Mouse (Mus musculus) heart, embryonic 13.5 days (tissue): ENCODE data around the gene Pigz. TPM values are rescaled to one million over a fixed set of nuclear protein-coding genes. Genes with fewer than 3 reads are reported as not detected.

Experiments used
- ATAC-seq: fragments of 200-750 bp; cut with Nextera tagmentation; 2 replicates; pipeline ENCODE4 v1.8.0; 2017; ENCODE audit warnings: moderate TSS enrichment; ENCODE audit not compliant: insufficient number of reproducible peaks, low FRiP score, low TSS enrichment; ENCODE audit errors: extremely low read depth
- H3K27ac ChIP-seq: fragments of 300-500 bp; sonication (generic); replicated peaks from 2 replicates; pipeline ENCODE4 v1.5.1; 2015; ENCODE audit warnings: moderate library complexity, mild to moderate bottlenecking, inconsistent platforms
- H3K27me3 ChIP-seq: fragments of 300-500 bp; sonication (generic); replicated peaks from 2 replicates; pipeline ENCODE4 v1.6.1; 2015; ENCODE audit warnings: mild to moderate bottlenecking, inconsistent platforms
- H3K36me3 ChIP-seq: fragments of 300-500 bp; sonication (generic); 2 replicates; pipeline ENCODE4 v1.6.1; 2015; ENCODE audit warnings: mild to moderate bottlenecking, inconsistent platforms
- H3K4me1 ChIP-seq: fragments of 300-500 bp; sonication (generic); 2 replicates; pipeline ENCODE4 v1.6.1; 2015; ENCODE audit warnings: inconsistent platforms
- H3K4me2 ChIP-seq: fragments of 300-500 bp; sonication (generic); 2 replicates; pipeline ENCODE4 v1.6.1; 2015; ENCODE audit warnings: inconsistent platforms, mild to moderate bottlenecking, moderate library complexity
- H3K4me3 ChIP-seq: fragments of 300-500 bp; sonication (generic); 2 replicates; pipeline ENCODE4 v1.5.1; 2015; ENCODE audit warnings: moderate library complexity, mild to moderate bottlenecking, inconsistent platforms
- H3K9ac ChIP-seq: fragments of 300-500 bp; sonication (generic); 2 replicates; pipeline ENCODE4 v1.6.1; 2015; ENCODE audit warnings: inconsistent platforms, mild to moderate bottlenecking, moderate library complexity
- H3K9me3 ChIP-seq: fragments of 300-500 bp; sonication (generic); 2 replicates; pipeline ENCODE4 v1.6.1; 2016; ENCODE audit warnings: inconsistent platforms
- WGBS: fragments of 180-500 bp; shearing (Covaris S2); methylation state at CpG from one replicate; pipeline ENCODE4 v1.1.7; 2015; ENCODE audit warnings: mixed read lengths; 5-methylcytosine and 5-hydroxymethylcytosine counted together
- polyA plus RNA-seq: library from polyadenylated mRNA; unstranded; fragments of >200 nt; fragmentation: Nextera tagmentation; extraction: Ambion mirVana; gene quantifications from 2 replicates; pipeline ENCODE4 v1.2.1, GENCODE M21; 2015

Gene Pigz
- polyA plus RNA-seq, 1 experiment from 2014 or later, result 0.60 TPM

DNA sequence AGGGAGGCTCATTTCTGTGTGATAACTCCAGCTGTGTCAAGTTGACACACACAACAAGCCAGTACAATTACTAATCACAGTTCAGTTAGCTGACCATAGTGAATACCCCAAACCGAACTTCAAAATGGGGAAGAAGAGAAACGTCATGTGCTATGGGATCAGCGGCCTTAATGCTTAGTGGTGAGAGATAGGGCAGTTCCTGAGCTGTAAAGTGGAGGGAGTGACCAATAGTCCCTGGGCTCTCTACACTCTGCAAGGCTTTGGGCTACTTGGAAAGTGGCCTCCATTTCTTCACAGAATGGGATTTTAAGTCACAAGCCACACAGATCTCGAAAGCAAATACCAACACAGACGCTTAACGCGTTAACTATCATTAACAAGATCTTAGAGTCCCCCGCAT lies 13.7 kb downstream of the Pigz start:
- H3K9ac ChIP-seq, result peak overlapping the region; percentile 97
- peak overlapping the region; percentile 97 for H3K27ac ChIP-seq
- no peaks in the 10 kb centered on the region for H3K27me3 ChIP-seq
- 18% methylated on average over 8 of the region's 8 CpGs for whole genome bisulfite sequencing
- peaks cover 33% of the 10 kb centered on the region for H3K36me3 ChIP-seq
- H3K4me1 ChIP-seq, result peaks cover 38% of the 10 kb centered on the region
- no peak for ATAC-seq
- H3K9me3 ChIP-seq, result no peaks in the 10 kb centered on the region
- H3K4me3 ChIP-seq, result peak overlapping the region; percentile 74
- H3K4me2 ChIP-seq, result peak overlapping the region; percentile 96

DNA sequence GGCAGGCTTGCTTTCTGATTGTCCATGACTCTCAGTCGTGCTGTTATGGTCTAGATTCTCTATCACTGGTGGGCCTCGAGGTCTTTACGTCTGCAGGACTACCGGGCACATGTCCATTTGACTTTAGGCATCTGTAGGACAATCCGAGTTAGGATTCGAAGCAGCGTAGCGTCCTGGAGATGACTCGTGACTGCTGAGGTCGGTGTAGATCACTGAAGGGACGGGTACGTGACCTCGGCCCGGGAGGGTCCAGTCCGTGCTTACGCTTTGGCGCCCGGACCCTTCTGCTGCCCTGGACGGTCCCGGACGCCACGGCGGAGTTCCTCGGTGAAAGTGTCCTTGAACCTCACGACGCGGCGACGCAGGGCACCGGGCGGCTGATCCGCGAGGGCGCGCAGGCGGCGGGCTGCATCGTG lies 14.3 kb downstream of the Pigz start:
- Histone ChIP-seq H3K4me1 (peaks cover 38% of the 10 kb centered on the region), H3K4me2 (peak overlapping the region; percentile 96), H3K36me3 (peaks cover 36% of the 10 kb centered on the region), H3K27ac (peak overlapping the region; percentile 97), H3K9ac (peak overlapping the region; percentile 97), H3K27me3 (no peaks in the 10 kb centered on the region), H3K9me3 (no peaks in the 10 kb centered on the region), H3K4me3 (peak overlapping the region; percentile 74)
- ATAC-seq, result no peak
- under 1% methylated on average over 38 of the region's 38 CpGs for WGBS

DNA sequence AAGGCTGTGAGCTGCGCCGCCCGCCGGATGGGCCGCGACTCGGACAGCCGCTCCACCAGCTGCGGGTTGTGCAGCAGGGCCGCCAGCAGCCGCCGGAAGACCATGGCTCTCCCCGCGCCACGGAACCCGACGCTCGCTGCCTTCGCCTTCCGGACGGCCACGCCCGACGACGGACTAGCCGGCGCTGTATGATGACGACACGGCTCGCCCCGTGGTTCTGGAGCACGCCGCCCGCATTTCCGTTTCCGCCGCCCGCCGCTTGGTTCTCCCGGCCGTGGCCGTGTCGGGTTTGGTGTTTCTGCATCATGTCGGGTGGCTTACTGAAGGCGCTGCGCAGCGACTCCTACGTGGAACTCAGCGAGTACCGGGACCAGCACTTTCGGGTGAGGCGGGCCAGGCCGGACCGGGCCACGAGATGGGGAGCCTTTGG lies 14.7 kb downstream of the Pigz start, which contains the start of the genes 0610012G03Rik and Ncbp2:
Gene 0610012G03Rik (minus strand): TSS at position 150 of the 430 bp plus-strand sequence.
Gene Ncbp2 (plus strand): TSS at position 169 of the 430 bp plus-strand sequence.
- WGBS, result under 1% methylated on average over 55 of the region's 55 CpGs
- Histone ChIP-seq H3K27me3 (no peaks in the 10 kb centered on the region), H3K4me1 (peaks cover 38% of the 10 kb centered on the region)

DNA sequence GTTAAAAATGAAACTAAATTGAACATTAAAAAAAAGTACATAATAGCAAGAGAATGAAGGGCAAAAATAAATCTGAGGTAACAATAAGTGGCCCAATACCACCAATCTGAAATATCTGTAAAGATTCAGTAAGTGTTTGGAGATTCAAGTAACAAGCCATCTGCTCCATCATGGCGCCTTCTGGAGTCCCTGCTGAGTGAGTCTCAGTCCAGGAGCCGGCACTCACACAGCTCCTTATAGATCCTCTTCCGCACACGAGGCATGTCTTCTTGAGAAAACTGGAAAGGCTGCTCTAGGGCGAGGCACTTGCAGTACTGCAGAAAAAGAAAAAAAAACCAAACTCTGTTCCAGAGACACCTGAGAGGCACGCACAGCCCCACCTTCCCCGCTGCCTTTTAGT lies 29.6 kb downstream of the Pigz start:
- Histone ChIP-seq H3K9me3 (no peaks in the 10 kb centered on the region), H3K27ac (no peak overlapping the region), H3K9ac (no peak overlapping the region), H3K4me2 (no peak overlapping the region), H3K4me1 (no peaks in the 10 kb centered on the region), H3K36me3 (peaks cover 93% of the 10 kb centered on the region), H3K27me3 (no peaks in the 10 kb centered on the region), H3K4me3 (no peak overlapping the region)
- ATAC-seq, result no peak
- WGBS, result 84% methylated on average over 7 of the region's 7 CpGs

More for the DNA sequence above, 14.7 kb downstream of the Pigz start, which contains the start of the genes 0610012G03Rik and Ncbp2:
- H3K4me2 ChIP-seq, result peak within 1 kb of the TSS; percentile 96
- H3K9me3 ChIP-seq, result no peaks in the 10 kb centered on the region
- H3K36me3 ChIP-seq, result peaks cover 36% of the 10 kb centered on the region
- H3K4me3 ChIP-seq, result peak within 1 kb of the TSS; percentile 74
- peak within 1 kb of the TSS; percentile 97 for H3K27ac ChIP-seq
- peak; percentile 82 for ATAC-seq
- H3K9ac ChIP-seq, result peak within 1 kb of the TSS; percentile 97

- Histone ChIP-seq H3K9me3 (no peaks in the 10 kb centered on the region), H3K27me3 (no peaks in the 10 kb centered on the region), H3K4me3 (no peak overlapping the region), H3K4me2 (no peak overlapping the region), H3K4me1 (no peaks in the 10 kb centered on the region), H3K9ac (no peak overlapping the region), H3K36me3 (peaks cover 81% of the 10 kb centered on the region), H3K27ac (no peak overlapping the region)
- no peak for ATAC-seq
- WGBS, result 85% methylated on average over 4 of the region's 4 CpGs
Observed at GRCm38 (mm10) chr16:31975258-31975657, 41.6 kb downstream of the Pigz start.

- H3K36me3 ChIP-seq, result peaks cover 76% of the 10 kb centered on the region
Observed at GRCm38 (mm10) chr16:31979501-31979900, 45.9 kb downstream of the Pigz start.

DNA sequence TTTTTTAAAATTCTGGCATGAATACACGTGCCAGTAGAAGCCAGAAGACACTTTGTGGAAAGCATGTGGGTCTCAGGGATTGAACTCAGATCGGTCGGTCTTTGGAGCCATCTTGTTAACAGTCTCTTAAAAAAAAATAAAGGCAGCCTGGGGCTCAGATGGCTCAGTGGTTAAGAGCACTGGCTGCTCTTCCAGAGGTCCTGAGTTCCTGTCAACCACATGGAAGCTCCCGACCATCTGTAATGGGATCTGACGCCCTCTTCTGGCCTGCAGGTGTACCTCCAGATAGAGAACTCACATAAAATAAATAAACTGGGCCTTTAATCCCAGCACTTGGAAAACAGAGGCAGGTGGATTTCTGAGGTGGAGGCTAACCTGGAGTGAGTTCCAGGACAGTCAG lies 47.3 kb downstream of the Pigz start:
- Histone ChIP-seq H3K36me3 (peaks cover 72% of the 10 kb centered on the region), H3K9ac (no peak overlapping the region), H3K4me1 (no peaks in the 10 kb centered on the region), H3K9me3 (no peaks in the 10 kb centered on the region), H3K4me2 (no peak overlapping the region), H3K4me3 (no peak overlapping the region), H3K27ac (no peak overlapping the region), H3K27me3 (no peaks in the 10 kb centered on the region)
- ATAC-seq, result no peak
- 76% methylated on average over 5 of the region's 5 CpGs for WGBS

More at GRCm38 (mm10) chr16:31979501-31979900, 45.9 kb downstream of the Pigz start:
- WGBS, result 82% methylated on average over 3 of the region's 3 CpGs
- H3K4me1 ChIP-seq, result no peaks in the 10 kb centered on the region
- H3K27ac ChIP-seq, result no peak overlapping the region
- H3K9ac ChIP-seq, result no peak overlapping the region
- no peak overlapping the region for H3K4me3 ChIP-seq
- no peak overlapping the region for H3K4me2 ChIP-seq
- no peaks in the 10 kb centered on the region for H3K9me3 ChIP-seq
- no peak for ATAC-seq
- no peaks in the 10 kb centered on the region for H3K27me3 ChIP-seq

- Histone ChIP-seq H3K4me1 (no peaks in the 10 kb centered on the region), H3K9me3 (no peaks in the 10 kb centered on the region), H3K4me3 (no peak overlapping the region), H3K4me2 (no peak overlapping the region), H3K27ac (no peak overlapping the region), H3K9ac (no peak overlapping the region), H3K36me3 (peaks cover 68% of the 10 kb centered on the region), H3K27me3 (no peaks in the 10 kb centered on the region)
- WGBS, result 50% methylated on average over 1 of the region's 1 CpGs
- no peak for ATAC-seq
Observed at GRCm38 (mm10) chr16:31992039-31992438, 58.4 kb downstream of the Pigz start.

GRCm38 (mm10) chr16:31993195-31993594 lies 59.5 kb downstream of the Pigz start:
- no peaks in the 10 kb centered on the region for H3K4me1 ChIP-seq
- H3K4me3 ChIP-seq, result no peak overlapping the region
- H3K27ac ChIP-seq, result no peak overlapping the region
- H3K9me3 ChIP-seq, result no peaks in the 10 kb centered on the region
- no peak overlapping the region for H3K9ac ChIP-seq
- H3K4me2 ChIP-seq, result no peak overlapping the region
- ATAC-seq, result no peak
- no peaks in the 10 kb centered on the region for H3K27me3 ChIP-seq
- peaks cover 60% of the 10 kb centered on the region for H3K36me3 ChIP-seq
- WGBS, result 95% methylated on average over 4 of the region's 4 CpGs

- Histone ChIP-seq H3K4me3 (no peak overlapping the region), H3K4me2 (no peak overlapping the region), H3K9ac (no peak overlapping the region), H3K27ac (no peak overlapping the region), H3K27me3 (no peaks in the 10 kb centered on the region), H3K36me3 (peaks cover 52% of the 10 kb centered on the region), H3K4me1 (no peaks in the 10 kb centered on the region), H3K9me3 (no peaks in the 10 kb centered on the region)
- ATAC-seq, result no peak
Observed at GRCm38 (mm10) chr16:31993946-31994345, 60.3 kb downstream of the Pigz start.
